Mouse (Mus musculus) lung, embryonic 14.5 days (tissue): ENCODE data around the gene Myh1. TPM values are rescaled to one million over a fixed set of nuclear protein-coding genes. Genes with fewer than 3 reads are reported as not detected.

Experiments used
- ATAC-seq: fragments of 200-750 bp; cut with Nextera tagmentation; 2 replicates; pipeline ENCODE4 v1.8.0; 2017; ENCODE audit warnings: mild to moderate bottlenecking, moderate TSS enrichment, moderate library complexity; ENCODE audit not compliant: insufficient read depth
- DNase-seq: peaks from one replicate; pipeline ENCODE4 v3.0.0-alpha.2; 2015
- H3K27ac ChIP-seq: fragments of 300-500 bp; sonication (generic); 2 replicates; pipeline ENCODE4 v1.5.1; 2014; ENCODE audit warnings: low read depth, mild to moderate bottlenecking, moderate library complexity
- H3K27me3 ChIP-seq: fragments of 300-500 bp; sonication (generic); 2 replicates; pipeline ENCODE4 v1.6.1; 2014; ENCODE audit warnings: low read length, control low read depth; ENCODE audit not compliant: insufficient read depth
- H3K36me3 ChIP-seq: fragments of 300-500 bp; sonication (generic); 2 replicates; pipeline ENCODE4 v1.6.1; 2014; ENCODE audit warnings: control low read depth; ENCODE audit not compliant: insufficient read depth
- H3K4me1 ChIP-seq: fragments of 300-500 bp; sonication (generic); 2 replicates; pipeline ENCODE4 v1.6.1; 2014; ENCODE audit warnings: antibody characterized with exemption, control low read depth; ENCODE audit not compliant: insufficient read depth
- H3K4me2 ChIP-seq: fragments of 300-500 bp; sonication (generic); 2 replicates; pipeline ENCODE4 v1.6.1; 2014; ENCODE audit warnings: mild to moderate bottlenecking
- H3K4me3 ChIP-seq: fragments of 300-500 bp; sonication (generic); 2 replicates; pipeline ENCODE4 v1.5.1; 2014; ENCODE audit warnings: low read depth, low read length
- H3K9ac ChIP-seq: fragments of 300-500 bp; sonication (generic); 2 replicates; pipeline ENCODE4 v1.6.1; 2014
- H3K9me3 ChIP-seq: fragments of 300-500 bp; sonication (generic); 2 replicates; pipeline ENCODE4 v1.6.1; 2016; ENCODE audit warnings: low read depth, low read length, control low read depth
- CTCF ChIP-seq: IDR thresholded peaks from 2 replicates; pipeline ENCODE4 v1.5.1; 2016; ENCODE audit warnings: antibody characterized with exemption, low read depth
- WGBS: fragments of 180-500 bp; shearing (Covaris S2); extraction: QIAGEN DNeasy Blood & Tissue Kit; methylation state at CpG from one replicate; pipeline ENCODE4 v1.1.7; 2014; 5-methylcytosine and 5-hydroxymethylcytosine counted together
- polyA plus RNA-seq: library from polyadenylated mRNA; unstranded; fragments of >200 nt; fragmentation: Nextera tagmentation; extraction: Ambion mirVana; gene quantifications from 2 replicates; pipeline ENCODE4 v1.2.1, GENCODE M21; 2014

Myh1 gene
- polyA plus RNA-seq, 1 experiment from 2014 or later = not detected

DNA sequence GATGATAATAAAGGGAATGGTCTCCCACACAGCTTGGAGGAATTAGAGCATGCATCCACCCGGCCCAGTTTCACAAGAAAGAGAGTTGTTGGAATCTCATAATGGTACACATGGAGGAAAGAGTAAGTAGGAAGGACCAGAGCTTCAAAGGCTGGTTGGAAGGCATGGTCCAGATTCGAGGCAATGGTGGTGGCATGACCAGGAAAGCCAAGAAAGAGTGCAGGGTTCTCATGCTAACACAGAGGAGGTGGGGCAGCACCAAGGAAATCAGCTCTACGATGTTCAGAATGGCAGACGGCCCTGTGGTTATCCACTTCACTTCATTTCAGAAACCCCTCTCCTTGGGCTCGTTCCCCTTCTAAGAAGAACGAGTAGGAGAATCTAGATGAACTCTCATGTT, 61.1 kb downstream of the Myh1 start:
- Histone ChIP-seq H3K9ac (no peak overlapping the region), H3K36me3 (no peaks in the 10 kb centered on the region), H3K4me2 (no peak overlapping the region), H3K4me3 (no peak overlapping the region), H3K27me3 (no peaks in the 10 kb centered on the region), H3K4me1 (no peaks in the 10 kb centered on the region), H3K9me3 (no peaks in the 10 kb centered on the region), H3K27ac (no peak overlapping the region)
- no peak for TF ChIP-seq CTCF
- WGBS = 77% methylated on average over 6 of the region's 6 CpGs
- DNase-seq = no peak
- ATAC-seq = no peak

Other genes with a start within 250 kb of the Myh1 start
- not detected in 2 replicates for gene Tmem238l, start 243.4 kb upstream of the Myh1 start, polyA plus RNA-seq
- gene Tmem220, start 174.9 kb upstream of the Myh1 start, polyA plus RNA-seq = 1.8 TPM in 2 replicates
- 31.3 and 31.4 TPM in 2 replicates for gene Adprm, start 147.5 kb upstream of the Myh1 start, polyA plus RNA-seq
- 18.8 and 20.3 TPM in 2 replicates for gene Sco1, start 147.4 kb upstream of the Myh1 start, polyA plus RNA-seq
- gene Myh3, start 121.8 kb upstream of the Myh1 start, polyA plus RNA-seq = 0.05 and 0.17 TPM in 2 replicates
- gene Myh2, start 29.0 kb upstream of the Myh1 start, polyA plus RNA-seq = not detected in 2 replicates
- 0.03 TPM in 1 of 2 replicates, not detected in the other for gene Myh4, start 38.0 kb downstream of the Myh1 start, polyA plus RNA-seq
- gene Myh8, start 77.1 kb downstream of the Myh1 start, polyA plus RNA-seq = 0.22 and 0.28 TPM in 2 replicates
- gene Myh13, start 121.6 kb downstream of the Myh1 start, polyA plus RNA-seq = 0.11 and 0.34 TPM in 2 replicates